Mouse (Mus musculus) limb, embryonic 11.5 days (tissue): ENCODE data around the gene Casq1. TPM values are rescaled to one million over a fixed set of nuclear protein-coding genes. Genes with fewer than 3 reads are reported as not detected.
"Not testable (repeated sequence)": the region's sequence is repeated elsewhere in the genome, so short reads cannot be mapped to it uniquely, and the experiment has no call there.

Experiments
- ATAC-seq: fragments of 200-750 bp; cut with Nextera tagmentation; 2 replicates; pipeline ENCODE4 v1.8.0; 2017; ENCODE audit warnings: low read depth; ENCODE audit not compliant: insufficient number of reproducible peaks, low FRiP score, low TSS enrichment
- DNase-seq: peaks from one replicate; pipeline ENCODE4 v3.0.0-alpha.2; 2015; ENCODE audit warnings: low spot score
- H3K27ac ChIP-seq: fragments of 300-500 bp; sonication (generic); replicated peaks from 2 replicates; pipeline ENCODE4 v1.5.1; 2014; ENCODE audit warnings: low read depth, mild to moderate bottlenecking, low read length
- H3K27me3 ChIP-seq: fragments of 300-500 bp; sonication (generic); 2 replicates; pipeline ENCODE4 v1.6.1; 2014; ENCODE audit warnings: mild to moderate bottlenecking, low read length, mixed read lengths; ENCODE audit not compliant: control insufficient read depth, insufficient read depth
- H3K36me3 ChIP-seq: fragments of 300-500 bp; sonication (generic); 2 replicates; pipeline ENCODE4 v1.6.1; 2014; ENCODE audit warnings: mild to moderate bottlenecking, low read length, moderate library complexity, mixed read lengths; ENCODE audit not compliant: control insufficient read depth, insufficient read depth
- H3K4me1 ChIP-seq: fragments of 300-500 bp; sonication (generic); 2 replicates; pipeline ENCODE4 v1.6.1; 2014; ENCODE audit warnings: low read length, mixed read lengths; ENCODE audit not compliant: control insufficient read depth, insufficient read depth
- H3K4me2 ChIP-seq: fragments of 300-500 bp; sonication (generic); 2 replicates; pipeline ENCODE4 v1.6.1; 2014; ENCODE audit warnings: low read depth, mild to moderate bottlenecking, moderate library complexity; ENCODE audit not compliant: severe bottlenecking
- H3K4me3 ChIP-seq: fragments of 300-500 bp; sonication (generic); 2 replicates; pipeline ENCODE4 v1.5.1; 2014; ENCODE audit warnings: low read depth, low read length
- H3K9ac ChIP-seq: fragments of 300-500 bp; sonication (generic); 2 replicates; pipeline ENCODE4 v1.6.1; 2014; ENCODE audit warnings: mild to moderate bottlenecking, low read length
- H3K9me3 ChIP-seq: fragments of 300-500 bp; sonication (generic); 2 replicates; pipeline ENCODE4 v1.6.1; 2016; ENCODE audit warnings: low read length; ENCODE audit not compliant: control insufficient read depth
- WGBS: fragments of 180-500 bp; shearing (Covaris S2); extraction: QIAGEN DNeasy Blood & Tissue Kit; methylation state at CpG from one replicate; pipeline ENCODE4 v1.1.7; 2014; 5-methylcytosine and 5-hydroxymethylcytosine counted together
- polyA plus RNA-seq: library from polyadenylated mRNA; unstranded; fragments of >200 nt; fragmentation: Nextera tagmentation; extraction: Ambion mirVana; gene quantifications from 2 replicates; pipeline ENCODE4 v1.2.1, GENCODE M21; 2014

Gene Casq1
- 1.6 and 2.2 TPM in 2 replicates for polyA plus RNA-seq

- 83% methylated on average over 19 of the region's 19 CpGs for WGBS
- no peak for ATAC-seq
- Histone ChIP-seq H3K9ac (no peak within 1 kb of the TSS), H3K4me2 (no peak within 1 kb of the TSS), H3K36me3 (no peaks in the 10 kb centered on the region), H3K27ac (no peak within 1 kb of the TSS), H3K4me1 (peaks cover 17% of the 10 kb centered on the region), H3K4me3 (no peak within 1 kb of the TSS), H3K27me3 (no peaks in the 10 kb centered on the region), H3K9me3 (no peaks in the 10 kb centered on the region)
- DNase-seq: no peak
These were observed at the start of gene Casq1 for GRCm38 (mm10) chr1:172219451-172220406. Casq1 (minus strand) TSS chr1:172219868.

GRCm38 (mm10) chr1:172261477-172262078 lies 41.9 kb upstream of the Casq1 start, which contains the start of gene Igsf8:
Igsf8 (plus strand) TSS chr1:172261641.
- Histone ChIP-seq H3K4me3 (no peak within 1 kb of the TSS), H3K4me1 (no peaks in the 10 kb centered on the region), H3K9ac (no peak within 1 kb of the TSS), H3K27me3 (no peaks in the 10 kb centered on the region), H3K9me3 (no peaks in the 10 kb centered on the region), H3K4me2 (no peak within 1 kb of the TSS), H3K27ac (no peak within 1 kb of the TSS), H3K36me3 (no peaks in the 10 kb centered on the region)
- 73% methylated on average over 8 of the region's 8 CpGs for WGBS
- ATAC-seq: no peak
- no peak for DNase-seq

GRCm38 (mm10) chr1:172258314-172258713 lies 38.6 kb upstream of the Casq1 start, which contains the start of gene Atp1a4:
Atp1a4 (minus strand) TSS chr1:172258414.
- Histone ChIP-seq H3K4me2 (no peak within 1 kb of the TSS), H3K36me3 (no peaks in the 10 kb centered on the region), H3K4me1 (no peaks in the 10 kb centered on the region), H3K9me3 (no peaks in the 10 kb centered on the region), H3K9ac (no peak within 1 kb of the TSS), H3K27me3 (no peaks in the 10 kb centered on the region), H3K4me3 (no peak within 1 kb of the TSS), H3K27ac (no peak within 1 kb of the TSS)
- ATAC-seq: no peak
- WGBS: 91% methylated on average over 6 of the region's 6 CpGs
- no peak for DNase-seq

GRCm38 (mm10) chr1:172247679-172248078 lies 28.0 kb upstream of the Casq1 start:
- DNase-seq: peak; percentile 64
- Histone ChIP-seq H3K9ac (no peak overlapping the region), H3K4me2 (no peak overlapping the region), H3K27ac (no peak overlapping the region), H3K27me3 (peaks cover 12% of the 10 kb centered on the region; the same call in 1 of the 2 replicates), H3K4me3 (no peak overlapping the region), H3K4me1 (no peaks in the 10 kb centered on the region), H3K36me3 (no peaks in the 10 kb centered on the region), H3K9me3 (no peaks in the 10 kb centered on the region)
- peak; percentile 70; the same call in 1 of the 2 replicates for ATAC-seq
- 59% methylated on average over 2 of the region's 2 CpGs for WGBS

GRCm38 (mm10) chr1:172247216-172247615 lies 27.5 kb upstream of the Casq1 start:
- ATAC-seq: no peak
- DNase-seq: no peak
- no peaks in the 10 kb centered on the region for H3K9me3 ChIP-seq
- WGBS: 74% methylated on average over 4 of the region's 4 CpGs
- no peaks in the 10 kb centered on the region for H3K36me3 ChIP-seq
- H3K4me1 ChIP-seq: no peaks in the 10 kb centered on the region
- no peak overlapping the region for H3K4me3 ChIP-seq
- H3K4me2 ChIP-seq: no peak overlapping the region
- H3K27me3 ChIP-seq: peaks cover 12% of the 10 kb centered on the region; the same call in 1 of the 2 replicates
- H3K9ac ChIP-seq: no peak overlapping the region
- H3K27ac ChIP-seq: no peak overlapping the region

- H3K9me3 ChIP-seq, H3K4me1 ChIP-seq, H3K9ac ChIP-seq, ATAC-seq, H3K27ac ChIP-seq, DNase-seq, H3K4me3 ChIP-seq, H3K36me3 ChIP-seq, H3K4me2 ChIP-seq: not testable (repeated sequence)
- peaks cover 12% of the 10 kb centered on the region; the same call in 1 of the 2 replicates for H3K27me3 ChIP-seq
- WGBS: 36% methylated on average over 23 of the region's 23 CpGs
These were observed 25.0 kb upstream of the Casq1 start for GRCm38 (mm10) chr1:172244645-172245044.

- Histone ChIP-seq H3K36me3 (no peaks in the 10 kb centered on the region), H3K4me3 (no peak overlapping the region)
- peak; percentile 32 for DNase-seq
These were observed 24.0 kb upstream of the Casq1 start for GRCm38 (mm10) chr1:172243547-172244205.

GRCm38 (mm10) chr1:172242401-172242800 lies 22.7 kb upstream of the Casq1 start:
- H3K9ac ChIP-seq: no peak overlapping the region
- no peaks in the 10 kb centered on the region for H3K9me3 ChIP-seq
- H3K27me3 ChIP-seq: peaks cover 12% of the 10 kb centered on the region; the same call in 1 of the 2 replicates
- no peak for ATAC-seq
- no peak overlapping the region for H3K4me2 ChIP-seq
- no peaks in the 10 kb centered on the region for H3K36me3 ChIP-seq
- DNase-seq: no peak
- 67% methylated on average over 2 of the region's 2 CpGs for WGBS
- no peak overlapping the region for H3K4me3 ChIP-seq
- H3K4me1 ChIP-seq: no peaks in the 10 kb centered on the region
- no peak overlapping the region for H3K27ac ChIP-seq

More at GRCm38 (mm10) chr1:172243547-172244205, 24.0 kb upstream of the Casq1 start:
- Histone ChIP-seq H3K9ac (no peak overlapping the region), H3K4me2 (no peak overlapping the region), H3K27me3 (peaks cover 12% of the 10 kb centered on the region; the same call in 1 of the 2 replicates), H3K27ac (no peak overlapping the region), H3K4me1 (no peaks in the 10 kb centered on the region), H3K9me3 (no peaks in the 10 kb centered on the region)
- ATAC-seq: no peak
- WGBS: 25% methylated on average over 16 of the region's 16 CpGs
